Mouse (Mus musculus) forebrain, embryonic 10.5 days (tissue): ENCODE results near the gene Bend4. TPM values are rescaled to one million over a fixed set of nuclear protein-coding genes. Genes with fewer than 3 reads are reported as not detected.
A peak's percentile ranks its signal among the peaks of the same experiment; 100 is the strongest.

Experiments
- DNase-seq: peaks from one replicate; pipeline ENCODE4 v3.0.0-alpha.2; 2017; ENCODE audit warnings: low spot score; ENCODE audit errors: extremely low spot score
- H3K27ac ChIP-seq: fragments of 300-500 bp; sonication (generic); 2 replicates; pipeline ENCODE4 v1.5.1; 2016; ENCODE audit warnings: mild to moderate bottlenecking
- H3K27me3 ChIP-seq: fragments of 300-500 bp; sonication (generic); 2 replicates; pipeline ENCODE4 v1.6.1; 2016; ENCODE audit warnings: mild to moderate bottlenecking; ENCODE audit not compliant: poor library complexity, severe bottlenecking
- H3K36me3 ChIP-seq: fragments of 300-500 bp; sonication (generic); replicated peaks from 2 replicates; pipeline ENCODE4 v1.6.1; 2016; ENCODE audit warnings: mild to moderate bottlenecking, moderate library complexity
- H3K4me1 ChIP-seq: fragments of 300-500 bp; sonication (generic); 2 replicates; pipeline ENCODE4 v1.6.1; 2016
- H3K4me3 ChIP-seq: fragments of 300-500 bp; sonication (generic); 2 replicates; pipeline ENCODE4 v1.5.1; 2016; ENCODE audit warnings: mild to moderate bottlenecking, moderate library complexity
- H3K9me3 ChIP-seq: fragments of 300-500 bp; sonication (generic); 2 replicates; pipeline ENCODE4 v1.6.1; 2016; ENCODE audit warnings: mild to moderate bottlenecking, moderate library complexity
- WGBS: fragments of 180-500 bp; shearing (Covaris S2); methylation state at CpG from one replicate; pipeline ENCODE4 v1.1.7; 2016; 5-methylcytosine and 5-hydroxymethylcytosine counted together
- polyA plus RNA-seq: library from polyadenylated mRNA; unstranded; fragments of >200 nt; fragmentation: Nextera tagmentation; extraction: Ambion mirVana; gene quantifications from 2 replicates; pipeline ENCODE4 v1.2.1, GENCODE M21; 2016

Gene Bend4
- polyA plus RNA-seq, 1 experiment from 2014 or later: 9.8 TPM

DNA sequence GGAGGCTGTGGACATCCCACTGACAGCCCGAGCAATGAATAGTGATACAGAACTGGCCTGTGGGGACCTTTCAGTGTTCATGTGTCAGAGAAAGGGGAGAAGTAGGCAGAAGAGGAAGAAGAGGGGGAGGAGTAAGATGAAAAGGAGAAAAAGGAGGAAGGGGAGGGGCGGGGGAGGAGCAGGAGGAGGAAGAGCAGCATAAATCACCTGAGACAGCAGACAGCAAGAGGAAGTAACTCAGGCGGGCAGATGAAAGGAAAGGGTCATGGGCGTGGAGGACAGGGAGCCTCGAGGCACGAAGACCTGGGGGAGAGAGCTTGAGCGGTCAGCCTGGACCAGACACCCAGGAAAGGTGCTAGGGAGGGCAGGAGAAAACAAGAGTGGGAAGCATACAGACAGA is 23.7 kb downstream of the Bend4 start:
- H3K4me1 ChIP-seq: peaks cover 17% of the 10 kb centered on the region
- DNase-seq: no peak
- H3K4me3 ChIP-seq: no peak overlapping the region
- H3K27me3 ChIP-seq: no peaks in the 10 kb centered on the region
- no peak overlapping the region for H3K27ac ChIP-seq
- no peaks in the 10 kb centered on the region for H3K9me3 ChIP-seq
- whole genome bisulfite sequencing: 89% methylated on average over 7 of the region's 7 CpGs
- peaks cover 23% of the 10 kb centered on the region for H3K36me3 ChIP-seq

GRCm38 (mm10) chr5:67401612-67402011 is 26.5 kb downstream of the Bend4 start:
- H3K36me3 ChIP-seq: peaks cover 47% of the 10 kb centered on the region
- 0 out of 2 replicates have a peak overlapping the region, but pooled peaks have one; percentile 6 for H3K27ac ChIP-seq
- no peaks in the 10 kb centered on the region for H3K27me3 ChIP-seq
- DNase-seq: no peak
- 79% methylated on average over 9 of the region's 9 CpGs for WGBS
- peaks cover 17% of the 10 kb centered on the region for H3K4me1 ChIP-seq
- H3K4me3 ChIP-seq: no peak overlapping the region
- H3K9me3 ChIP-seq: no peaks in the 10 kb centered on the region

- H3K4me3 ChIP-seq: no peak overlapping the region
- peaks cover 17% of the 10 kb centered on the region for H3K4me1 ChIP-seq
- no peak for DNase-seq
- WGBS: 89% methylated on average over 12 of the region's 12 CpGs
- no peaks in the 10 kb centered on the region for H3K27me3 ChIP-seq
- 0 out of 2 replicates have a peak overlapping the region, but pooled peaks have one; percentile 6 for H3K27ac ChIP-seq
- H3K36me3 ChIP-seq: peaks cover 52% of the 10 kb centered on the region
- H3K9me3 ChIP-seq: no peaks in the 10 kb centered on the region
Measured at GRCm38 (mm10) chr5:67400608-67401480, 27.3 kb downstream of the Bend4 start.

- Histone ChIP-seq H3K4me1 (peaks cover 17% of the 10 kb centered on the region), H3K36me3 (peaks cover 48% of the 10 kb centered on the region), H3K27ac (no peak overlapping the region), H3K27me3 (no peaks in the 10 kb centered on the region), H3K4me3 (no peak overlapping the region), H3K9me3 (no peaks in the 10 kb centered on the region)
- DNase-seq: no peak
- 87% methylated on average over 28 of the region's 28 CpGs for WGBS
Measured at GRCm38 (mm10) chr5:67399876-67400607, 28.1 kb downstream of the Bend4 start.

DNA sequence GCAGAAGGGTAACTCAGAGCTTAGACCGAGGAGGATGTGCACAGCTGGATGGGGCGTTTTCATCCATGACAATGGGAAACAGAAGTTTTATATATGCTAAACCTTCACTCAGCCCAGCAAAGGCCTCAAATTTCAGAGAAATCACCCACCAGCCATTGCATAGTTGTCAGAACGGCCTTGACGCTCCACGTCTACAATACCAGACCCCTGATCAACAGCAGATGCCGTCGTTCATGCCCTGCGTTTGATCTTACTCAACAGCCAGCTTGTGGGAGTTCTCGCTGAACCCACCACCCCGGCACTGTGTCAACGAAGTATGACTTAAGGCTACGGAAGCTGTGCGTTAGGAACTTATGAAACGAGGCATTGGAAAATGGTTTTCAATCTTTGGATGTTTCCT is 30.9 kb downstream of the Bend4 start:
- peaks cover 17% of the 10 kb centered on the region for H3K4me1 ChIP-seq
- no peak overlapping the region for H3K27ac ChIP-seq
- no peaks in the 10 kb centered on the region for H3K27me3 ChIP-seq
- peaks cover 29% of the 10 kb centered on the region for H3K36me3 ChIP-seq
- WGBS: 81% methylated on average over 14 of the region's 14 CpGs
- H3K9me3 ChIP-seq: no peaks in the 10 kb centered on the region
- H3K4me3 ChIP-seq: no peak overlapping the region
- DNase-seq: no peak

DNA sequence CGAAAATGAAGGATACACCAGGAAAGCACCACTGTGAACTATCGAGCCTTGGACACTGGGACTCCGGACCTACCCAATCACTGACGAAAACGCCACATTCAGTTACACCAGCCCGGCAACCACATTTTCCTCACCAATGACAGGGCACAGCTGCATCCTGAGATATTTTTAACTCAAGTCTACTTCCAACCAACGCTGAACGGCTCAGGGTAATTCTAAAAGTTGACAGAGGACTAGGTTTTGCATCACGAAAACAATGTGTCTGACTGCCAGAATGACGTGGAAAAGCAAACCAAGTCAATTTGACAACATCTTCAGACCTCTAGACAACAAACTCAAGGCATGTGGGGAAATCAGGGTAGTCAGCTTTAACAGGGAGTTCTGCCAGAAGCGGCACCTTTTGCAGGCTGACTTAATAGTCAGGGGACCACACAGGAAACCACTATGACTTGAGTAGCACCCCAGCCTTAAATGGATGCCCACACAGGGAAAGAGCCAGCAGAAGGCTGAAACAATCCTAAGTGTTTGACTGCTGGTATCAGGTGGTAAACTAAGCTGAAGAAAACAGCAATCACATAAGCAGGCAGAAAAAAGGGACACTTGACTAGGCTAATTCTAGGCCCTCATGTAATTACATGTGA is 32.8 kb downstream of the Bend4 start:
- Histone ChIP-seq H3K4me1 (peaks cover 8% of the 10 kb centered on the region), H3K27me3 (no peaks in the 10 kb centered on the region), H3K9me3 (no peaks in the 10 kb centered on the region), H3K4me3 (no peak overlapping the region), H3K27ac (no peak overlapping the region), H3K36me3 (peaks cover 29% of the 10 kb centered on the region)
- 94% methylated on average over 11 of the region's 11 CpGs for WGBS
- DNase-seq: no peak

DNA sequence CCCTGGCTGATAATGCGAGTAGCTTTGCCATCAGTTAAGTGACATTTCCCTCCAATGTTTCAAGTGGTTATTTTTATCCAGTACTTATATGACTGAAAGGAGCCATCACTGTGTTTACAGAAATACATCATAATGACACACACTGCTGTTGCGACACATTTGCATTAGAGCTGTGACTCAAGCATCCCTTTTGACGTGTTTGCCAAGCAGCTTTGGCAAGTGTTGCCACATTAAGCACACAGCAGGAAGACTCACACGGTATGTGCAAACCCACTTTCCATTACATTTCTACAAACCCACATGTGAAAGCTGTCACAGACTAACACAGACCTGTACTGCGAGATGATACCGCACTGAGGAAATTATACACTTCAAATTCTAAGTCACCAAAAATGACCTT is 34.2 kb downstream of the Bend4 start:
- DNase-seq: no peak
- Histone ChIP-seq H3K4me1 (no peaks in the 10 kb centered on the region), H3K4me3 (no peak overlapping the region), H3K9me3 (no peaks in the 10 kb centered on the region), H3K36me3 (peaks cover 25% of the 10 kb centered on the region), H3K27ac (no peak overlapping the region), H3K27me3 (no peaks in the 10 kb centered on the region)
- WGBS: 98% methylated on average over 6 of the region's 6 CpGs

DNA sequence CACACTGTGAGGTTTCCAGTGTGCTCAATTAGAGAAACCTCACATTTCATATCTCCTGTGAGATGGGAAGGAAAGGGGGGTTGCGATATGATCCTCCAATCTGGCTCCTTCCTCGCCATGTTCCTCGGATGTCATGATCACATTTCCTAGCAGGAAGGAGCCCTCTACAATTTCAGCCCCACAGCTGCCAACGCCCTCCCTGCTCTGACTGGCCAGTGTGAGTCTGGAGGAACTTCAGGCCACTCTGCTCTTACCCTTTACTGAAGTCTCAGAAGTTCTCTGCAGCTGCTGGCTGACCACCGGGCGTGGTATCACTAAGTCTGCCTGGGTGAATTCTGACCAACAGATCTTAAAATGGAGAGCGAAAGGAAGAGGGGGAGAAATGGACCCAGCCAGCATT is 45.6 kb downstream of the Bend4 start:
- no peak overlapping the region for H3K4me3 ChIP-seq
- H3K36me3 ChIP-seq: no peaks in the 10 kb centered on the region
- 94% methylated on average over 7 of the region's 7 CpGs for WGBS
- no peaks in the 10 kb centered on the region for H3K27me3 ChIP-seq
- no peak for DNase-seq
- H3K4me1 ChIP-seq: no peaks in the 10 kb centered on the region
- no peak overlapping the region for H3K27ac ChIP-seq
- no peaks in the 10 kb centered on the region for H3K9me3 ChIP-seq

GRCm38 (mm10) chr5:67381690-67382089 is 46.4 kb downstream of the Bend4 start:
- no peaks in the 10 kb centered on the region for H3K4me1 ChIP-seq
- no peak overlapping the region for H3K4me3 ChIP-seq
- H3K27ac ChIP-seq: no peak overlapping the region
- H3K27me3 ChIP-seq: no peaks in the 10 kb centered on the region
- no peaks in the 10 kb centered on the region for H3K36me3 ChIP-seq
- 93% methylated on average over 2 of the region's 2 CpGs for WGBS
- H3K9me3 ChIP-seq: no peaks in the 10 kb centered on the region
- no peak for DNase-seq

GRCm38 (mm10) chr5:67377044-67377621 is 51.0 kb downstream of the Bend4 start:
- no peaks in the 10 kb centered on the region for H3K4me1 ChIP-seq
- 88% methylated on average over 8 of the region's 8 CpGs for WGBS
- H3K9me3 ChIP-seq: no peaks in the 10 kb centered on the region
- H3K27ac ChIP-seq: no peak overlapping the region
- no peak for DNase-seq
- no peaks in the 10 kb centered on the region for H3K36me3 ChIP-seq
- no peaks in the 10 kb centered on the region for H3K27me3 ChIP-seq
- no peak overlapping the region for H3K4me3 ChIP-seq

GRCm38 (mm10) chr5:67362931-67363330 is 65.2 kb downstream of the Bend4 start:
- Histone ChIP-seq H3K4me1 (no peaks in the 10 kb centered on the region), H3K4me3 (no peak overlapping the region), H3K27ac (no peak overlapping the region), H3K36me3 (no peaks in the 10 kb centered on the region), H3K9me3 (no peaks in the 10 kb centered on the region), H3K27me3 (no peaks in the 10 kb centered on the region)
- DNase-seq: no peak
- 86% methylated on average over 2 of the region's 2 CpGs for WGBS

DNA sequence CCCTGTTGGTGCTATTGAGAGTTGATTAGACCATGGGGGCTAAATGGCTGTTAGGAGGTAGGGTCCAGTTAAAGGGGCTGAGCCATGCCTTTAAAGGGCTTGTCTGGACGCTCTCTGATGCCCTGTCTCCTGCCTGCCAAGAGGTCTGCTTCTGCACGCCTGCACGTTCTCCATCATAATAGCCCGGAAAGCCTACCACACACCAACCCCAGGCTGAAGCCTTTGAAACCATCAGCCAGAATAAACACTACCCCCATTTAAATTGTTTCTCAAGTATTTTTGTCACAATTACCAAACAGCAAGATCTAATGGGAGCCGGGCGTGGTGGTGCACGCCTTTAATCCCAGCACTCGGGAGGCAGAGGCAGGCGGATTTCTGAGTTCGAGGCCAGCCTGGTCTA is 65.8 kb downstream of the Bend4 start:
- WGBS: 96% methylated on average over 10 of the region's 10 CpGs
- H3K9me3 ChIP-seq: no peaks in the 10 kb centered on the region

More for the DNA sequence above, 65.8 kb downstream of the Bend4 start:
- Histone ChIP-seq H3K36me3 (no peaks in the 10 kb centered on the region; the same call in 1 of the 2 replicates), H3K27ac (no peak overlapping the region), H3K27me3 (no peaks in the 10 kb centered on the region), H3K4me1 (no peaks in the 10 kb centered on the region), H3K4me3 (no peak overlapping the region)
- DNase-seq: no peak
